Mouse (Mus musculus) embryonic facial prominence, embryonic 12.5 days (tissue): ENCODE data around the gene Foxn3. TPM values are rescaled to one million over a fixed set of nuclear protein-coding genes. Genes with fewer than 3 reads are reported as not detected.
A peak's percentile ranks its signal among the peaks of the same experiment; 100 is the strongest.

Source experiments
- ATAC-seq: fragments of 200-750 bp; cut with Nextera tagmentation; 2 replicates; pipeline ENCODE4 v1.8.0; 2017; ENCODE audit not compliant: insufficient number of reproducible peaks, insufficient read depth, low FRiP score, low TSS enrichment
- H3K27ac ChIP-seq: fragments of 300-500 bp; sonication (generic); 2 replicates; pipeline ENCODE4 v1.5.1; 2016; ENCODE audit warnings: mild to moderate bottlenecking
- H3K27me3 ChIP-seq: fragments of 300-500 bp; sonication (generic); 2 replicates; pipeline ENCODE4 v1.6.1; 2016; ENCODE audit warnings: mild to moderate bottlenecking, moderate library complexity
- H3K36me3 ChIP-seq: fragments of 300-500 bp; sonication (generic); 2 replicates; pipeline ENCODE4 v1.6.1; 2016; ENCODE audit warnings: mild to moderate bottlenecking
- H3K4me1 ChIP-seq: fragments of 300-500 bp; sonication (generic); 2 replicates; pipeline ENCODE4 v1.6.1; 2016
- H3K4me2 ChIP-seq: fragments of 300-500 bp; sonication (generic); replicated peaks from 2 replicates; pipeline ENCODE4 v1.6.1; 2016; ENCODE audit warnings: mild to moderate bottlenecking, moderate library complexity
- H3K4me3 ChIP-seq: fragments of 300-500 bp; sonication (generic); 2 replicates; pipeline ENCODE4 v1.5.1; 2016; ENCODE audit warnings: mild to moderate bottlenecking
- H3K9ac ChIP-seq: fragments of 300-500 bp; sonication (generic); 2 replicates; pipeline ENCODE4 v1.6.1; 2016; ENCODE audit warnings: mild to moderate bottlenecking, moderate library complexity
- H3K9me3 ChIP-seq: fragments of 300-500 bp; sonication (generic); 2 replicates; pipeline ENCODE4 v1.6.1; 2016; ENCODE audit warnings: mild to moderate bottlenecking, moderate library complexity
- WGBS: fragments of 180-500 bp; shearing (Covaris S2); methylation state at CpG from one replicate; pipeline ENCODE4 v1.1.7; 2016; 5-methylcytosine and 5-hydroxymethylcytosine counted together
- polyA plus RNA-seq: library from polyadenylated mRNA; unstranded; fragments of >200 nt; fragmentation: Nextera tagmentation; extraction: Ambion mirVana; gene quantifications from 2 replicates; pipeline ENCODE4 v1.2.1, GENCODE M21; 2016

Foxn3 gene
- polyA plus RNA-seq, 1 experiment from 2014 or later, result 101 TPM

GRCm38 (mm10) chr12:99298242-99298641, 265.1 kb downstream of the Foxn3 start:
- 67% methylated on average over 6 of the region's 6 CpGs for WGBS
- Histone ChIP-seq H3K4me1 (peaks cover 31% of the 10 kb centered on the region), H3K27ac (no peak overlapping the region), H3K9ac (no peak overlapping the region), H3K9me3 (no peaks in the 10 kb centered on the region), H3K27me3 (no peaks in the 10 kb centered on the region), H3K4me2 (no peak overlapping the region), H3K4me3 (no peak overlapping the region), H3K36me3 (0 out of 2 replicates have a peak, but pooled peaks cover 3% of the 10 kb centered on the region)
- ATAC-seq, result no peak

- no peak overlapping the region for H3K27ac ChIP-seq
- WGBS, result 85% methylated on average over 2 of the region's 2 CpGs
These were observed 265.6 kb downstream of the Foxn3 start for GRCm38 (mm10) chr12:99297792-99298191.

GRCm38 (mm10) chr12:99293532-99293931, 269.9 kb downstream of the Foxn3 start:
- Histone ChIP-seq H3K27me3 (no peaks in the 10 kb centered on the region), H3K9ac (no peak overlapping the region), H3K4me2 (no peak overlapping the region), H3K9me3 (no peaks in the 10 kb centered on the region), H3K4me3 (no peak overlapping the region), H3K36me3 (peaks cover 11% of the 10 kb centered on the region; the same call in 1 of the 2 replicates), H3K27ac (no peak overlapping the region), H3K4me1 (peaks cover 22% of the 10 kb centered on the region)
- ATAC-seq, result no peak
- WGBS, result 72% methylated on average over 7 of the region's 7 CpGs

More at GRCm38 (mm10) chr12:99297792-99298191, 265.6 kb downstream of the Foxn3 start:
- Histone ChIP-seq H3K4me2 (no peak overlapping the region), H3K9me3 (no peaks in the 10 kb centered on the region), H3K9ac (no peak overlapping the region), H3K27me3 (no peaks in the 10 kb centered on the region), H3K4me1 (peaks cover 31% of the 10 kb centered on the region), H3K4me3 (no peak overlapping the region), H3K36me3 (0 out of 2 replicates have a peak, but pooled peaks cover 3% of the 10 kb centered on the region)
- no peak for ATAC-seq

GRCm38 (mm10) chr12:99292152-99292551, 271.2 kb downstream of the Foxn3 start:
- Histone ChIP-seq H3K36me3 (peaks cover 11% of the 10 kb centered on the region; the same call in 1 of the 2 replicates), H3K27ac (no peak overlapping the region), H3K4me3 (no peak overlapping the region), H3K27me3 (no peaks in the 10 kb centered on the region), H3K9me3 (no peaks in the 10 kb centered on the region), H3K4me2 (no peak overlapping the region), H3K4me1 (peaks cover 13% of the 10 kb centered on the region), H3K9ac (no peak overlapping the region)
- 84% methylated on average over 6 of the region's 6 CpGs for WGBS
- no peak for ATAC-seq

- Histone ChIP-seq H3K4me1 (peaks cover 50% of the 10 kb centered on the region), H3K9ac (no peak overlapping the region), H3K27ac (0 out of 2 replicates have a peak overlapping the region, but pooled peaks have one; percentile 2), H3K4me3 (no peak overlapping the region), H3K27me3 (no peaks in the 10 kb centered on the region), H3K4me2 (no peak overlapping the region), H3K36me3 (peaks cover 11% of the 10 kb centered on the region; the same call in 1 of the 2 replicates), H3K9me3 (no peaks in the 10 kb centered on the region)
- no peak for ATAC-seq
- 63% methylated on average over 5 of the region's 5 CpGs for WGBS
These were observed 276.3 kb downstream of the Foxn3 start for GRCm38 (mm10) chr12:99287081-99287480.

GRCm38 (mm10) chr12:99286662-99287061, 276.7 kb downstream of the Foxn3 start:
- no peak for ATAC-seq
- Histone ChIP-seq H3K27ac (0 out of 2 replicates have a peak overlapping the region, but pooled peaks have one; percentile 2), H3K27me3 (no peaks in the 10 kb centered on the region), H3K9ac (no peak overlapping the region), H3K4me2 (no peak overlapping the region), H3K4me1 (peaks cover 50% of the 10 kb centered on the region), H3K9me3 (no peaks in the 10 kb centered on the region), H3K36me3 (peaks cover 11% of the 10 kb centered on the region; the same call in 1 of the 2 replicates), H3K4me3 (no peak overlapping the region)
- WGBS, result 61% methylated on average over 6 of the region's 6 CpGs

GRCm38 (mm10) chr12:99285656-99286055, 277.7 kb downstream of the Foxn3 start:
- ATAC-seq, result no peak
- 80% methylated on average over 8 of the region's 8 CpGs for WGBS
- H3K4me3 ChIP-seq, result no peak overlapping the region

GRCm38 (mm10) chr12:99285199-99285598, 278.2 kb downstream of the Foxn3 start:
- Histone ChIP-seq H3K27me3 (no peaks in the 10 kb centered on the region), H3K36me3 (peaks cover 1% of the 10 kb centered on the region; the same call in 1 of the 2 replicates), H3K27ac (no peak overlapping the region; the same call in 1 of the 2 replicates), H3K9me3 (no peaks in the 10 kb centered on the region), H3K9ac (no peak overlapping the region), H3K4me1 (peaks cover 50% of the 10 kb centered on the region), H3K4me3 (no peak overlapping the region), H3K4me2 (no peak overlapping the region)
- WGBS, result 41% methylated on average over 9 of the region's 9 CpGs
- ATAC-seq, result no peak

More at GRCm38 (mm10) chr12:99285656-99286055, 277.7 kb downstream of the Foxn3 start:
- Histone ChIP-seq H3K4me1 (peaks cover 50% of the 10 kb centered on the region), H3K4me2 (no peak overlapping the region), H3K27me3 (no peaks in the 10 kb centered on the region), H3K9ac (no peak overlapping the region), H3K27ac (no peak overlapping the region), H3K9me3 (no peaks in the 10 kb centered on the region), H3K36me3 (peaks cover 6% of the 10 kb centered on the region; the same call in 1 of the 2 replicates)

- Histone ChIP-seq H3K27me3 (no peaks in the 10 kb centered on the region), H3K27ac (peak overlapping the region; percentile 73), H3K9me3 (no peaks in the 10 kb centered on the region), H3K36me3 (no peaks in the 10 kb centered on the region), H3K9ac (no peak overlapping the region), H3K4me2 (no peak overlapping the region), H3K4me3 (no peak overlapping the region), H3K4me1 (peaks cover 50% of the 10 kb centered on the region)
- ATAC-seq, result no peak
- 49% methylated on average over 8 of the region's 8 CpGs for WGBS
These were observed 278.8 kb downstream of the Foxn3 start for GRCm38 (mm10) chr12:99284419-99285069.

GRCm38 (mm10) chr12:99280826-99281225, 282.6 kb downstream of the Foxn3 start:
- peaks cover 35% of the 10 kb centered on the region for H3K4me1 ChIP-seq
- H3K4me2 ChIP-seq, result no peak overlapping the region
- no peaks in the 10 kb centered on the region for H3K9me3 ChIP-seq
- 88% methylated on average over 13 of the region's 13 CpGs for WGBS
- no peak for ATAC-seq
- H3K9ac ChIP-seq, result no peak overlapping the region
- H3K36me3 ChIP-seq, result no peaks in the 10 kb centered on the region; the same call in 1 of the 2 replicates
- H3K4me3 ChIP-seq, result no peak overlapping the region
- no peaks in the 10 kb centered on the region for H3K27me3 ChIP-seq
- no peak overlapping the region for H3K27ac ChIP-seq

- no peaks in the 10 kb centered on the region; the same call in 1 of the 2 replicates for H3K36me3 ChIP-seq
- no peak for ATAC-seq
- H3K4me1 ChIP-seq, result peaks cover 29% of the 10 kb centered on the region
- no peak overlapping the region for H3K27ac ChIP-seq
- no peaks in the 10 kb centered on the region for H3K27me3 ChIP-seq
- no peak overlapping the region for H3K4me3 ChIP-seq
- H3K9me3 ChIP-seq, result no peaks in the 10 kb centered on the region
- H3K4me2 ChIP-seq, result no peak overlapping the region
- WGBS, result 83% methylated on average over 4 of the region's 4 CpGs
- no peak overlapping the region for H3K9ac ChIP-seq
These were observed 283.1 kb downstream of the Foxn3 start for GRCm38 (mm10) chr12:99280291-99280690.

- H3K4me3 ChIP-seq, result no peak overlapping the region
- H3K9me3 ChIP-seq, result no peaks in the 10 kb centered on the region
- no peaks in the 10 kb centered on the region; the same call in 1 of the 2 replicates for H3K36me3 ChIP-seq
- no peak overlapping the region for H3K4me2 ChIP-seq
- 91% methylated on average over 4 of the region's 4 CpGs for WGBS
- H3K4me1 ChIP-seq, result peaks cover 23% of the 10 kb centered on the region
- H3K27me3 ChIP-seq, result no peaks in the 10 kb centered on the region
- H3K27ac ChIP-seq, result no peak overlapping the region
- ATAC-seq, result no peak
- H3K9ac ChIP-seq, result no peak overlapping the region
These were observed 284.0 kb downstream of the Foxn3 start for GRCm38 (mm10) chr12:99279426-99279825.
